Mouse (Mus musculus) lung, postnatal 4 days (tissue): ENCODE measurements around the gene Commd8.

ENCODE experiments used
- DNase-seq, 2 experiments: peaks; one replicate each; pipeline ENCODE4 v3.0.0; 2021

Commd8 gene

DNA sequence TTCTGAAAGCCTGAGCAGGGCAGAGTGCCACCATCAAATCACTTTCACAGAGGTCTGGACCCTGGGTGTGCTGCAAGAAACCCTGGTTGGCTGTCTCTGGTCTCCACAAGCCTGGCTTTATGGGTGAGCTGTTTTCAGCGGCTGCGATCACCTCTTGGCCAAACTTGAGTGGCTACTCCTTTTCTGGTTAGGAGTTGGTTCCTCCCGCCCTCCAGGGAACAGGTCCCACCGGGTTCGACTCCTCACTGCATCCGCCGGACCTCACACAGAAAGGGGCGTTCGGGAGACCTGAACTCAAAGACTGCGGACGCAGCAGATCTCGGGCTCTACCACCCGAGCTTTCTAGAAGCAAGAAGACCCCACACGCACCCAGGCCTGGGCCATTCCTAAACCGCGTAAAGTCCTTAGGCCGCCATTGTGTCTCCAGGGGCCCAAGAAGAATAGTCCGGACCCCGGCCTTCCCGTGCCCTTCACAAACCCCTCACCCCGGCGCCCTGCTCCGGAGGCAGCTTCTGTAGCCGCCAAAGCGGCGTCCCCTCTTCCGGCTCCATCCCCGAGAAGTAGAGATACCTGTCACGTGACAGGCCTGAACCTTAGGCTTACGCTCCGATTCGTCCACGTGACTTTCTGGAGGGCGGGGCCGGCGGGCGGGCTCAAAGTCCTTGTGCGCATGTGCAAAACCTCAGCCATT, at the start of gene Commd8:
Gene Commd8 (minus strand): TSS at position 596 of the 691 bp plus-strand sequence.
- DNase-seq, result peak; percentile 96 to 97

DNA sequence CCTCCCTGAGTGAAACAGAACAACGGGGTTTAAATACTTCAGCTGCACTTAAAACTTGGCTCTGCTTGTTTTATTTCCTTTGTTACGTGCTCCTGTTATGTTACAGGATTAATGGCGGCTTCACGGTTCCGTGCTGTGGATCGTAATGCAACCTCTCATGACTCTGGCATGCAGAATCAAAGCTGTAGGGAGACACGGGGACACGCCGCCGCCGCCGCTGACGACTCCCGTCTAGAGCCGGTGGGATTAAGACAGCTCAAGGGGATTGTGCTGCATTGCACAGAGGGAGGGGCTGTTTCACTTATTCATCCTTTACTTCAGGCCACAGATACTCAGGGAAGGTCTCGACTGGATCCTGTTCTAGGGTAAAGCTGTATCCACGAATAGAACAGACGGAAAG, 43.8 kb upstream of the Commd8 start:
- DNase-seq, result no peak

DNA sequence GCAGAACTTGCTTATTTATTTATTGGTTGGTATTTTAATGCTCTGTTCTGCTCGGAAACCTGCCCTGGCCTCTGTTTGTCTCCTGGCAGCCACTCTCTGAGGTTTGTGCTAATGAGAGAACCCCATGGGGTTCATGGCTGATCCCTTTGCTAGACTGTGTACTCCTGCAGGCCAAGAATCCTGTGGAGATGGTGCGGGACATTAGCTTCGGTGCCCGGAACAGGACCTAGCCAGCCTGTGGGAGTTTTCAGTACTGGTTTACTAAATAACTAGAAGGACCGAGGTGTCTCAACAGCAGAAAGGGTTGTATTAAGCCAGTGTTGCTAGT, 42.8 kb upstream of the Commd8 start:
- no peak for DNase-seq

DNA sequence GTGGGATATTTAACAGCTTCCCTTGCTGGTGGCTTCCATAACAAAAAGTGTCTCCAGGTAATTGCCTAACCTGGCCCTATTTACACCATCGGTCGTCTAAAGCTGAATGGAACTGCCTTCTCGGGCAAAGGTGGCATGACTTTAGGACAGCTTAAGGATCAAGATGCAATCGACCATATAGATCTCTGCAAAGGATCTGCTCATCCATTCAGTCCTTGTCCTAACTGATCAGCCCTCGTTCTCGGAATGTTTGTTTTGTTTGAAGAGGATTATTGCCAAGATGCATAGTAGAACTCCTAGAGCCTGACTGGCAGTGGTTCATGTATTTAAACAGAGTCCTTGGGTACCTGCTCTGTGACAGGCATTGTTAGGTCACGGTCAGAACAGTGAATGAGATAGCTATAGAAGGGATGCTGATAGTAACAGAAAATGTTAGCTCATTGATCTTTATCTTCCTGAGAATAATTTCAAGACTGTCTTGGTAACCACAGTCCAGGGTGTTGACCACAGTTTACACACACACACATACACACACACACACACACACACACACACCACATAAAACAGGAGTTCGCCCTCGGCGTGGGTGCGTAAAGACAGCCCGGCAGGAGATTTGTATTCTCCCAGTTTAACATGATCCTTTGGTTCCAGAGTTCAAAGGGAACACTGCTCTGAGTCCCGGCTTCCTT, 42.3 kb upstream of the Commd8 start:
- no peak for DNase-seq

DNA sequence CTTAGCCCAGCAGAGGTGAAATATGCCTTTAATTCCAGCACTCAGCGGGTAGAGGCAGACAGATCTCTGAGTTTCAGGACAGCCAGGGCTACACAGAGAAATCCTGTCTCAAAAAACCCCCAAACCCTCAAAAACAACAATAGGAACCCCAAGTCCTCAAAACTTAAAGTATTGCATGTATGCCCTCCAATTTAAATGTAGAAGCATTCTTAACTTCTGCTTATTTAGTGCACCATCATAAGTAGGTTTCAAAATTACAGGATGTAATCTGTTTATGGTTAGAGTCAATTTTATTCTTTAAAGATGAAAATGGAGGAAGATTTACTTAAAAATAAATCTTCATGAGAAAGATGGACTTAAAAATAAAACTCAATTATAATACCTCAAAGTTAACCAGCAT, 40.5 kb upstream of the Commd8 start:
- DNase-seq, result no peak

DNA sequence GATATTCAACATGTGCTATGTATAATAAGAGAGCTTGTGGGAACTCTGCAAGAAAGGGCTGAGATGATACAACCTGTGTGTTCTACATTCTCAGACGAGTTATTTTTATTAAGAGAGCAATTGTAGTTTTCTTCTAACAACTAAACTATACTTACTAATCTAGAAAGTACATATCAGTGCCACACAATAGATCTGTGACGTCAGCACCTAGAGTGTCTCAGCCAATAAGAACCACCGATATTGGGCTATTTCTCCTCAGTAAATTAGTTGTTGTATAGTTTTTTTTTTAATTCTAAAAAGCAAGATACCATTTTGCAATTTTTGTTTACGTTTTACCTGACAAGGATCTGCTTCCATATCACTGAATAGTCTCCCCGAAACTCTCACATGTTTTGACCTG, 37.3 kb upstream of the Commd8 start:
- no peak for DNase-seq

DNA sequence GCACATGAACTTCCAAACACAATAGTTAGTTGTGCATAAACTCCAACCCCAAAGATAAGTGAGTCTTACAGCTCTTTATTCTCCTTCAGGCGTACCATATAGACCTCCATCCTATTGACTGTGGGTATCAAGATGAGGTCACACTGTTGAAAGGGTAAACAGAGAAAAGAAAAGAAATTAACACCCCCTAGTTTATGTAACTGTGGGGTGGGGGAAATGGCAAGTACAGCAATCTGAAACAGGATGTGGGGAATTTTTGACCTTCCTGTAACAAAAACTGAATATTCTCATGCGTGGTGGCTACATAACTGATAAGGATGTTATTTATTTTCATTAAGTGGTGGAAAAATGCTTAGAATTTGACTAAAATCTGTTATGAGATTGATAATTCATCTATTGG, 36.5 kb upstream of the Commd8 start:
- no peak for DNase-seq

DNA sequence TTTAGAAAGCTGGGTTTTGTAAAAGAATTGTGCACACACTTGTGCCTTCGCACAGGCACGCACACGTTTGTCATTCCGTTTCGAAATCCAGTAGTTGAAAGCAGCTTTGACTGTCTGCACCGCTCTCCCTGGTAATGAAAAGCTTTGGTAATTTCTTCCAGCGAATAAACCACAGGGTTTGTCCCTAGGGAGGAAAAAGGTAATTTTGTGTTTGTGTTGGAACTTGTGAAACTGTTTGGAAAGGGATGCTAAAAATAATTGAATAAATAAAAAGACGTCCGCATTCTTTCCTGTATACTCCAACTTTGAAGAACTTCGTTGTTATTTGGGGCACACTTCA, 35.7 kb upstream of the Commd8 start:
- DNase-seq, result no peak

DNA sequence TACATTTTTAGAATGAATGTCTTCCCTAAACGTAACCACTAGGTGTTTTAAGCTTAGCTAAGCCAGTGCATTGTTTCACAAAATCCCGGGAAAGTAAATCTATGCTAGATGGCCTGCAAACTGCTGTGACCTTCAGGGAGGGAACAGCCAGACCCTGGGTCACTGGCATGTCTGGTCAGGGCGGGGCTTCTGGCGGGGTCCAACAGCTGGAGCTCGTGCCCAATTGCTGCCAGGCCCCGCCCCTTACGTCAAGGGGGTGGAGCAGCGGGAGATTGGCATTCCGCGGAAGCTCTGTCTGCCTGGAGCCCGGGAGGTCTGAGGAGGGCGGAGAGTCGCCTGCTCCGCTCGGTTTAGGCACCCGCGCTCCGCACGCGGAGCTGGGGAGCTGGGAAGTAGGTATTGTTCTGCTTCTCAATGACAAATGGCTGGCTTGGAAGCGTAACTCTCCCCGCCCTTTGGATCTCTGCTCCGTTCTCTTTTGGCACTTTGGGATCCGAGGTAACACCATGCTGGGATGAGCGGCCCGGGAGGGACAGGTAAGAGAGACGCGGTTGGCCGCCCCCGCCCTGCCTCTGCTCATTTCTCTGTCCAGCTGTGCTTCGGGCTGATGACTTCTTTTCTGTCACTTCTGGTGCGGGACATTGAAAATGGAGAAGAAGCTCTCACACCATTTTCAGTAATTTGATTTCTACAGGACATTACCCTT, 35.2 kb upstream of the Commd8 start:
- peak; percentile 96 for DNase-seq

DNA sequence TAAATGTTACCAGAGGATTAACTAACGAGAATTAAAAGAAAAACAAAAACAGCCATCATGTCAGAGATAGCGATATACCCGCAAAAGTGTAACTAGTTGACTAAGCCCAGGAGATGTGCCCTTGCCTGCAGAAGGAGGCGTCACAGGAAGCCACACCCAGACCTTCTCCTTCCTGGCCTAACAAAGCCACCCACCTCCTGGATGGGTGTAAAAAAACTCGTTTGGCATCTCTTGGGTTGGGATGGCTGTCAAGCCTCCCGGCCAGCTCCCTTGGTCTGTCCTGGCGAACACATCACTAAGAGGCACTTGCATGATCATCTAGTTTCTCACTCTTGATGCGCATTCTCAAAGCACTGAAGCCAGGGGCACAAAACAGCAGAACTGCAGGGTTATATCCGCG, 34.0 kb upstream of the Commd8 start:
- DNase-seq, result peak; percentile 54 to 63

DNA sequence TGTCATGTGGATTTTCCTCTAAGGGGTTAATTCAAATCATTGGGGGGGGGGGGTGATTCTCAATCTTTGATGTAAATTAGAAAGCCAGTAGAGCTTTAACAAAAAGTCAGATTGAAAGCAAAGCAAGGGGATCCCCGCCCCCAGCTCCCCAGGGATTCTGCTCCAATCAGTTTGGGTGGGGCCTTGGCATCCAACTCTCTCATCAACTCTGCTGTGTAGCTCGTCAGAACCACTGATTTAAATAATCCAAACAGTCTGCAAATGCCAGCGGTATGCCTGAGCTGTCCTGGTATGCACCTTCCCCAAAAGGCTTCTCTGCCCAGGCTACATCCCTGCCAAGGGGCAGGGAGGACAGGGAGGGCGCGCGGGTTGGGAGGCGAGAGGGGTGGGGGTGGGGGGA, 33.6 kb upstream of the Commd8 start:
- peak; percentile 30 to 33 for DNase-seq

DNA sequence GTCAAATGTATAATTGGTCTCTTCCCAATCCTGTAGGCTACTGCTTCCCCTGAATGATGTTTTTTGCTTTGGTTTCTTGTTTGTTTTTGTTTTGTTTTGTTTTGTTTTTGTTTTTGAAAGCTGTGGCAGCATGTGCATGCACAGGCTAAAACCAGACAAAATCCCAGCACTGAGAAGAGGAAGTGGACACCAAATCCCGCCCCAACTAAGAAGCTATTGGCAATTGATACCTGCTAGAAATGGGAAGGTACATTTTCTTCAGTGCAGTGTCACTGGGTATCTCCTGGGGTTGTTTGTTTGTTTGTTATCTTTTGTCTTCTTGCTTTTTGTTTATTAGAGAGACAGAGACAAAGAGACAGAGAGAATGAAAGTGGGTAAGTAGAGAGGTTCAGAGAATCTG, 27.5 kb upstream of the Commd8 start:
- DNase-seq, result no peak

DNA sequence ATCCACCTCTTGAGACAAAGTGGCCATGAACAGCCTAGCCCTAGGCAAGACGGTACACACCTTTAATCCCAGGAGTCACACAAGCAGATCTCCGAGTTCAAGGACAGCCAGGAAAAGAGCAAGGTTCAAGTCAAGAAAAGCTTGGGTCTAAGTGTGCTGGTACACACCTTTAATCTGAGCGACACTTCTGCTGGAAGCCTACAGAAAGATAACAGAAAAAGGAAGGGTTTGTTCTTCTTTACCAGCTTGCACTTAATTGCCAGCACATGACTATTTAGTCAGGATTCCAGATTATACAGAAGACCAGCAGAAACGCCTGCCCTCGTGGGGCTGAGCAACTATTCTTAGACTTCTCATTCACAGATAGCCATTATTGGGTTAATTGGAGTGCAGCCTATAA, 23.9 kb upstream of the Commd8 start:
- DNase-seq, result no peak

DNA sequence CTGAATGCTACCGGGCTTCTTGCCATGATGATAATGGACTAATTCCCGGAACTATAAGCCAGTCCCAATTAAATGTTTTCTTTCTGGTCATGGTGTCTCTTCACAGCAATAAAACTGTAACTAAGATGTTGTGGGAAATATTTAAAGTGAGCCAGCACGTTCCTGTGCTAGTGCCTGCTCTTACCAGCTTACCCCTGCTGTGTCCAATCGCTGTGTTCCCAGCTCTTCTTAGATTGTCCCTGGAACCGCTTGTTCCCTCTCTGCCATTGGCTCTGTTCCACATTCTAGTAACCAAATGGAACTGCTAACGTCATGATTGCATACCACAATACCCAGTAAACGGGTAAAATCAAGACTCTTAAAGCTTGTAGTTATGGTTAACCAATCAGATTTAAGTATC, 23.2 kb upstream of the Commd8 start:
- no peak for DNase-seq

DNA sequence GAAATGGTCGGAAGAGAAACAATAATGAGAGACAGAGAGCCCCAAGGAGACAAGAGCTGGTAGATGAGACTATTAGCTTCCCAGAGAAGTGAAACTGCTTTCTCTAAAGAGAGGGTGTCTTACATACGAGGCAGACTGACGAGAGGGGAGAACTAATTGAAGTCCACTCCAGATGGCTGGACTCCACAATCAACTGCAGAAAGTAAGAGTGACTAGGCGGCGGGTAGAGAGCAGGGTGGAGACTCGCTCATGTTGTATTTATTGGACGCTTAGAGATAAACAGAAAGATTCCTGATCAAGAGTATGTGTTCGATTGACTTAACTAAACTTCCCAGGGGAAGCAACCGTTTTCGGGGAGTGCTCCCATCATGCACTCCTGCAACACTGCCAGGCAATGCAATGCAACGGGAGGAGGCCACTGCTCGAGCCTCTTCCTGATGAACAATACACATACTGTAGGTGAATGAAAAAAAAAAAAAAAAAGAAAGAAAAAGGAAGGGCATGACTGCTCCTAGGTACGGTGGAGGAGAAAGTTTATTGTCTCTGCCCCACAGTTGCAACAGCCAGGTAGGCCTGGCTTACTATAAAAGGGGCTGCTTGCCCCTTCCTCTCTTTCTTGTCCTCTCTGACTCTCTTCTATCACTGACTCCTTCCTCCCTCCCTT, 16.6 kb upstream of the Commd8 start:
- DNase-seq, result no peak

DNA sequence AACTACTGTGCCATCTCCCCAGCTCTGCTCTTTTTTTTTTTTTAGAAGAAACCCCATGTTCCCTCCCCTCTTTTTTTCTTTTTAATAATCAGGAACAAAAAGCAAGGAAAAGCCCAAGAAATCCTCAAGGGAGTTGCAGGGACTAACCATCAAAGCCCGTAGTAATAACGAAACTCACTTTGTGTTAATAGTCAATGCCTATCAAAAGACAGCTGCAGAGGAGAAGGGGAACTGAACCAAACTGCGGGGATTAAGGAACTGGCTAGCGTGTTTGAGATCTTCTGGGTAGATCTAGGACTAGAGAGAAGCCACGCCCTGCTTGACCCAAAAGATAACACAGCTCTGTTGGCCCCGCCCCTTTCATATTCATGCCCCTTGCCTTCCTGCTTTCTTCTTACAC, 15.9 kb upstream of the Commd8 start:
- DNase-seq, result peak; percentile 32 to 55

DNA sequence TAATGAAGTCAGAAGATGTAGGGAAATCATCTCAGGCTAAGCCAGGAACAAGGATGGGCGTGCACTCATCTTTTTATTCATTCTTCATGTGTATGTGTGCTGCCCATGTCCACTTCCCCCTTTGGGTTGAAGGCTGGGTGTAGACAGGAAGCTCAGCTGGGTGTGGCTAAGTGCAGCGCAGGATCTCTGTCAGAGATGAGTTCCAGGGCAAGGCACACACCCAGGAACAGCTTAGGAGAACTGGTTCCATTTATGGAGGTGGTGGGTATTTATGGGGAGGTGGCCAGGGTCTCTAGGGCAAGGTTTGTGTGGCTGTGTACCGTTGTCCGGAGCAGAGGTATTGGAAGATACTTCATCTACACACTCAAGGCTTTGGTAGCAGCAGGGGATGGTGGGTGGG, 14.8 kb upstream of the Commd8 start:
- DNase-seq, result peak; percentile 59 to 67

DNA sequence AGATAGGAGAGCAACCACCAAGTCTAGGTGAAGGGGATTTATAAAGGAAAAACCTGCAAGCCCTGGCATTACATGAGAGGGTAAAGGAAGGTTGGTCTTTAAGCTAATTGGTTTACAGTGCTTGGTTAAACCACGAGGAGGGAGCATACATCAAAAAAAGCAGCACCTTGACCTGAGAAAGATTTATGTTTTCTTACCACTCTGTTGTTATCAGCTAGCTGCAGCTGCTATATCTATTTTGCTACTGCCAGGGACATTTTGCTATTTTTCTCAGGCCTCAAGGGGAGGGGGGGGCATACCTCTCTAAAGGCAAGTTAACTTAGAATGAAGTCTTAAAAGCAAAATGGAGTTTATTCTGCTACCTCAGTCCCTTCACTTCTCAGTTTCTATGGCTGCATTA, 13.2 kb upstream of the Commd8 start:
- no peak for DNase-seq

DNA sequence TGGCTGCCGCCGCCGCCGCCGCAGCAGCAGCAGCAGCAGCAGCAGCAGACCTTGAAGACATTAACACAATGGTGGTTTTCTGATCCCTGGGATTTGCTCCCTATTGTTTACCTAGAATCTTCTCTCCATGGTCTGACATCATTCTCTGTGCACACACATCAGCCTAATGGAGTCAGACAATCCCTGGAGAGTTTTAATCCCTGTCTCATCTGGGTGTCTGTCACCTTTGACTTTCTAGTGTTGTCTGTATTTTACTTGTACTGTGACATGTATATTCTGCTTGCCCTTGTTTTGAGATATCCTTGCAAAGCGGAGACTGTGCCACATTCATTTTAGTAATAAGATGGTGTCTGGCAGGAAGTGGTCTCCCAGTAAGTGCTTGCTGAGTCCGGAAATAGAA, 7.5 kb upstream of the Commd8 start:
- no peak for DNase-seq

DNA sequence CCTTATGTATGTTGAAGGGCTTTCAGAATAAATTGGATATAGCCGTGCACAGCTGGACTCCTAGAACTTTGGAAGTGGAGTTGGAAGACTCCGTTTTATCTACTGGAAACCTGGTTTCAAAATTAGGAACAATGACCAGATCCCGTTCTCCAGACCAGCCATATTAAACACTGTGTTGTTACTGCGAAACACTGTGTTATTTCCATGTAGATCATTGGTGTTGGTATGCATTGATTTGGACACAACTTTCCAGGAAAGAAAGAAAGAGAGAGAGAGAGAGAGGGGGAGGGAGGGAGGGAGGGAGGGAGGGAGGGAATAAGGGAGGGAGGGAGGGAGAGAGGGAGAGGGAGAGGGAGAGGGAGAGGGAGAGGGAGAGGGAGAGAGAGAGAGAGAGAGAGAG, 7.1 kb upstream of the Commd8 start:
- no peak for DNase-seq

DNA sequence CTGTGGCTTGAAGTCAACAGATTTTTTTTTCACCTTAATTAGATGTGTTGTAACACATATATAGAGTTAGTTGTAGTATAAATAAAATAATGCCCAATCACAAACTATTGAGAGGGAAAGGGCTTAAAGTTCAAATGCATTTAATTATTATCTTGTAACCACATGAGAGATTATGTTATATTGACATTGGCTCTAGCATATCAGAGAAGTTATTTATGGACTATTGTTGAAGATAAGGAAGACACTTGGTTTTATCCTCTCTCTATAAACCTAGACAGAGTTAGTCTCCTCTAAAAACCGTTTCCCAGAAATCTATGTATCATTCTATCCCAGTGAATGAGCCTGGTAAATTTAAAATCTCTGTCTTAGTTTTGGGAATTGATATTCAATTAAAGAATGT, 5.5 kb upstream of the Commd8 start:
- no peak for DNase-seq

DNA sequence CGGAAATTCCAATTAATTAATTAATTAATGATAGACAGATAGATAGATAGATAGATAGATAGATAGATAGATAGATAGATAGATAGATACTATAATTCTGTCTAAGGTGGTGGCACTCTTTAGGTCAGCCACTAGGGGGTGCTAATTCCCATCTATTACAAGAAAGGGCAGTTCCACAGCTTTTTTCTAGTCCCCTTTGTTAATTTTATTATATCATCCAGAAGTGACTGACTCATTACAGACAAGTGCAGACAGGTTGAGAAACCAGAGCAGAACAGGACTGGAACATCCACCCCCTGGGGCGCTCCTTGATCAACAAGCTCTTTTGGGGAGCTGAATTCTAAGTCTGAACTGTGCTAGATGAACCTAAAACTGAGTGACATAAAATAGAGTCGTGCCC, 4.7 kb upstream of the Commd8 start:
- peak in 1 of 2 experiments; percentile 65 for DNase-seq

DNA sequence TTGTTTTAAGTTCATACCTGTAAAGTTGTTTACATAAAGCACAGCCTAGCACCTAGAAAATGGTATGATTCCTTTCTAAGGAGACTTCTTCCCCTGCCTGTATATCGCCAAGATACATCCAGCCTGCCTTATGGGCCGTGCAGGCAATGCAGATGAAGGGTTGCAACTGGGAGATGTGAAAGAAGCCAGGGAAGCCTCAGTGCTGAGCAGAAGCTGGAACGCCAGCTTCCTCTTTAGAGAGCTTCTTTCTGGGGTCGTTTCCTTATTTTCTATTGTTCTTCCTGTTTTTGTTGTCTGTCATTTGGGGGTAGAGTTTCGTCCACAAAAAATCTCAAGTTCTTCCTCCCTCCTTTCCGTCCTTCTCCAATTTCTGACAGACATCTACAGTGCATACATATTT, 2.1 kb upstream of the Commd8 start:
- no peak for DNase-seq

DNA sequence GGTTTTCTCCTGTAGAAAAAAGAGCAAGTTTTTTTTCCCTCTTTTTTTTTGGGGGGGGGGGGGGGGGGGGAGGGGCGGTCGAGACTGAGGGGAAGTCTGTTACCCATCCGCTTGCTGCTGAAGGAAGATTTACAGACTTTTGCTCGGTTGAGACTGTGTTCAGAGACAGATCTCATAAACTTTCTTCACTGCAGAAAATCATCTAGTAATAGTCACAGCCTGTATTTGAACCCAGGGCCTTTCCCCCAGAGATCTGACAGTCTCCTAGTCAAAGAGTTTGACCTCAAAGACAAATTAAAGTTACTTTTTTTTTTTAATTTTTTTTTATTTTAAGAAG, 264 bp upstream of the Commd8 start:
- no peak for DNase-seq
